Mouse (Mus musculus) midbrain, embryonic 10.5 days (tissue): Measurements from ENCODE around the gene Ier2. TPM values are rescaled to one million over a fixed set of nuclear protein-coding genes. Genes with fewer than 3 reads are reported as not detected.
"Not testable (repeated sequence)": the region's sequence is repeated elsewhere in the genome, so short reads cannot be mapped to it uniquely, and the experiment has no call there.

ENCODE experiments used
- DNase-seq: peaks from one replicate; pipeline ENCODE4 v3.0.0-alpha.2; 2017; ENCODE audit warnings: low spot score
- H3K27ac ChIP-seq: fragments of 300-500 bp; sonication (generic); replicated peaks from 2 replicates; pipeline ENCODE4 v1.5.1; 2016; ENCODE audit warnings: mild to moderate bottlenecking
- H3K27me3 ChIP-seq: fragments of 300-500 bp; sonication (generic); 2 replicates; pipeline ENCODE4 v1.6.1; 2016; ENCODE audit warnings: low read depth, mild to moderate bottlenecking; ENCODE audit not compliant: poor library complexity, severe bottlenecking
- H3K36me3 ChIP-seq: fragments of 300-500 bp; sonication (generic); 2 replicates; pipeline ENCODE4 v1.6.1; 2016; ENCODE audit warnings: mild to moderate bottlenecking, moderate library complexity
- H3K4me1 ChIP-seq: fragments of 300-500 bp; sonication (generic); 2 replicates; pipeline ENCODE4 v1.6.1; 2016
- H3K4me3 ChIP-seq: fragments of 300-500 bp; sonication (generic); 2 replicates; pipeline ENCODE4 v1.5.1; 2016; ENCODE audit warnings: mild to moderate bottlenecking, moderate library complexity
- H3K9me3 ChIP-seq: fragments of 300-500 bp; sonication (generic); replicated peaks from 2 replicates; pipeline ENCODE4 v1.6.1; 2016; ENCODE audit warnings: mild to moderate bottlenecking
- WGBS: fragments of 180-500 bp; shearing (Covaris S2); methylation state at CpG from one replicate; pipeline ENCODE4 v1.1.7; 2016; 5-methylcytosine and 5-hydroxymethylcytosine counted together
- polyA plus RNA-seq: library from polyadenylated mRNA; unstranded; fragments of >200 nt; fragmentation: Nextera tagmentation; extraction: Ambion mirVana; gene quantifications from 2 replicates; pipeline ENCODE4 v1.2.1, GENCODE M21; 2016

Gene Ier2
- polyA plus RNA-seq, 1 experiment from 2014 or later: 78.2 TPM

- H3K4me1 ChIP-seq: peaks cover 52% of the 10 kb centered on the region
- H3K36me3 ChIP-seq: peaks cover 53% of the 10 kb centered on the region
- H3K9me3 ChIP-seq: no peaks in the 10 kb centered on the region
- H3K4me3 ChIP-seq: peak overlapping the region; percentile 100
- no peaks in the 10 kb centered on the region for H3K27me3 ChIP-seq
- WGBS: under 1% methylated on average over 47 of the region's 47 CpGs
- H3K27ac ChIP-seq: peak overlapping the region; percentile 86
- peak; percentile 88 for DNase-seq
Observed at GRCm38 (mm10) chr8:84689091-84689915, 26.7 kb upstream of the Ier2 start.

GRCm38 (mm10) chr8:84687705-84688100 lies 25.1 kb upstream of the Ier2 start, which contains the start of gene Nacc1:
Gene Nacc1, minus strand, starts transcription at chr8:84687862.
- H3K27ac ChIP-seq: peak within 1 kb of the TSS; percentile 99
- H3K4me3 ChIP-seq: peak within 1 kb of the TSS; percentile 100
- peak; percentile 89 for DNase-seq
- no peaks in the 10 kb centered on the region for H3K9me3 ChIP-seq
- no peaks in the 10 kb centered on the region for H3K27me3 ChIP-seq
- WGBS: under 1% methylated on average over 37 of the region's 37 CpGs
- H3K4me1 ChIP-seq: peaks cover 52% of the 10 kb centered on the region
- peaks cover 53% of the 10 kb centered on the region for H3K36me3 ChIP-seq

GRCm38 (mm10) chr8:84687003-84687704 lies 24.5 kb upstream of the Ier2 start:
- Histone ChIP-seq H3K4me3 (peak overlapping the region; percentile 100), H3K9me3 (no peaks in the 10 kb centered on the region), H3K27me3 (no peaks in the 10 kb centered on the region), H3K36me3 (peaks cover 53% of the 10 kb centered on the region), H3K27ac (peak overlapping the region; percentile 99), H3K4me1 (peaks cover 52% of the 10 kb centered on the region)
- WGBS: under 1% methylated on average over 61 of the region's 62 CpGs
- DNase-seq: peak; percentile 73

GRCm38 (mm10) chr8:84686191-84687002 lies 23.7 kb upstream of the Ier2 start, which contains the start of gene Trmt1:
Gene Trmt1, plus strand, starts transcription at chr8:84686307.
- Histone ChIP-seq H3K36me3 (peaks cover 54% of the 10 kb centered on the region), H3K4me1 (peaks cover 52% of the 10 kb centered on the region), H3K27me3 (no peaks in the 10 kb centered on the region), H3K9me3 (no peaks in the 10 kb centered on the region), H3K27ac (peak within 1 kb of the TSS; percentile 99), H3K4me3 (peak within 1 kb of the TSS; percentile 100)
- WGBS: 12% methylated on average over 20 of the region's 20 CpGs
- peak; percentile 40 for DNase-seq

- DNase-seq: no peak
- Histone ChIP-seq H3K4me1 (peaks cover 38% of the 10 kb centered on the region), H3K27ac (no peak overlapping the region), H3K9me3 (no peaks in the 10 kb centered on the region), H3K36me3 (peaks cover 60% of the 10 kb centered on the region), H3K4me3 (no peak overlapping the region), H3K27me3 (no peaks in the 10 kb centered on the region)
- 66% methylated on average over 3 of the region's 3 CpGs for WGBS
Observed at GRCm38 (mm10) chr8:84684537-84684936, 21.9 kb upstream of the Ier2 start.

- H3K4me1 ChIP-seq: peaks cover 24% of the 10 kb centered on the region
- no peak for DNase-seq
- H3K27ac ChIP-seq: no peak overlapping the region
- 94% methylated on average over 2 of the region's 2 CpGs for WGBS
- H3K27me3 ChIP-seq: no peaks in the 10 kb centered on the region
- peaks cover 72% of the 10 kb centered on the region for H3K36me3 ChIP-seq
- no peak overlapping the region for H3K4me3 ChIP-seq
- no peaks in the 10 kb centered on the region for H3K9me3 ChIP-seq
Observed at GRCm38 (mm10) chr8:84682257-84682656, 19.6 kb upstream of the Ier2 start.

GRCm38 (mm10) chr8:84681476-84681875 lies 18.8 kb upstream of the Ier2 start:
- WGBS: 91% methylated on average over 2 of the region's 2 CpGs
- Histone ChIP-seq H3K36me3 (peaks cover 80% of the 10 kb centered on the region), H3K4me1 (peaks cover 19% of the 10 kb centered on the region), H3K27ac (no peak overlapping the region), H3K27me3 (no peaks in the 10 kb centered on the region), H3K9me3 (no peaks in the 10 kb centered on the region), H3K4me3 (no peak overlapping the region)
- no peak for DNase-seq

GRCm38 (mm10) chr8:84677305-84677704 lies 14.7 kb upstream of the Ier2 start:
- H3K9me3 ChIP-seq: no peaks in the 10 kb centered on the region
- 94% methylated on average over 5 of the region's 5 CpGs for WGBS
- DNase-seq: no peak
- H3K27me3 ChIP-seq: no peaks in the 10 kb centered on the region
- H3K4me3 ChIP-seq: no peak overlapping the region
- H3K4me1 ChIP-seq: no peaks in the 10 kb centered on the region
- H3K27ac ChIP-seq: no peak overlapping the region
- H3K36me3 ChIP-seq: peaks cover 84% of the 10 kb centered on the region

- peaks cover 11% of the 10 kb centered on the region for H3K4me1 ChIP-seq
- 93% methylated on average over 5 of the region's 5 CpGs for WGBS
- H3K4me3 ChIP-seq, DNase-seq, H3K9me3 ChIP-seq, H3K27ac ChIP-seq, H3K27me3 ChIP-seq: not testable (repeated sequence)
- peaks cover 81% of the 10 kb centered on the region for H3K36me3 ChIP-seq
Observed at GRCm38 (mm10) chr8:84670295-84671006, 7.8 kb upstream of the Ier2 start.

GRCm38 (mm10) chr8:84668731-84669485 lies 6.3 kb upstream of the Ier2 start:
- no peak overlapping the region for H3K4me3 ChIP-seq
- peaks cover 21% of the 10 kb centered on the region for H3K4me1 ChIP-seq
- WGBS: 87% methylated on average over 6 of the region's 6 CpGs
- DNase-seq: no peak
- H3K27me3 ChIP-seq: no peaks in the 10 kb centered on the region
- no peaks in the 10 kb centered on the region for H3K9me3 ChIP-seq
- H3K27ac ChIP-seq: no peak overlapping the region
- H3K36me3 ChIP-seq: peaks cover 65% of the 10 kb centered on the region

- H3K36me3 ChIP-seq: peaks cover 57% of the 10 kb centered on the region
- WGBS: 83% methylated on average over 1 of the region's 1 CpGs
- H3K4me3 ChIP-seq: no peak overlapping the region
Observed at GRCm38 (mm10) chr8:84668081-84668480, 5.4 kb upstream of the Ier2 start.

More at GRCm38 (mm10) chr8:84668081-84668480, 5.4 kb upstream of the Ier2 start:
- Histone ChIP-seq H3K9me3 (no peaks in the 10 kb centered on the region), H3K27ac (no peak overlapping the region), H3K27me3 (no peaks in the 10 kb centered on the region), H3K4me1 (peaks cover 28% of the 10 kb centered on the region)
- DNase-seq: no peak
